10 mouse cellular contexts compared by ENCODE assay signal in genomic region chr9:107398968-107399367, GRCm38 (mm10). TPM values are rescaled to one million over a fixed set of nuclear protein-coding genes. Genes with fewer than 3 reads are reported as not detected.
DNase-seq lines count a peak whose midpoint lies in the region; ATAC-seq lines count a peak whose summit lies in the region.
"Had no signal": no experiment of that assay in that cellular context is flagged by ENCODE, and none has a peak within 500 bp of the region (broad histone marks: within the 10 kb centered on the region; RNA-seq: fewer than 3 reads in every experiment).

No protein-coding gene starts in this region.

- no peaks in the 10 kb centered on the region for H3K36me3 ChIP-seq in heart, embryonic 16.5 days (ENCODE audit: control insufficient read depth, insufficient read depth)
- H3K36me3 ChIP-seq in embryonic facial prominence, embryonic 12.5 days, result no peaks in the 10 kb centered on the region
- no peaks in the 10 kb centered on the region for H3K36me3 ChIP-seq in hindbrain, embryonic 10.5 days
- H3K36me3 ChIP-seq in midbrain, embryonic 13.5 days, result no peaks in the 10 kb centered on the region
- H3K36me3 ChIP-seq: liver, embryonic 13.5 days had no signal

- no peak overlapping the region for H3K4me3 ChIP-seq in heart, embryonic 16.5 days (ENCODE audit: low read length)
- H3K4me3 ChIP-seq in embryonic facial prominence, embryonic 12.5 days, result no peak overlapping the region
- H3K4me3 ChIP-seq in hindbrain, embryonic 10.5 days, result peak overlapping the region; percentile 74
- peak overlapping the region; percentile 89; the same call in 1 of the 2 replicates for H3K4me3 ChIP-seq in midbrain, embryonic 13.5 days (replicated peaks)

- H3K4me1 ChIP-seq in heart, embryonic 16.5 days (ENCODE audit: control insufficient read depth, insufficient read depth, low read length), result peaks cover 6% of the 10 kb centered on the region; the same call in 1 of the 2 replicates
- H3K4me1 ChIP-seq in embryonic facial prominence, embryonic 12.5 days, result peaks cover 9% of the 10 kb centered on the region; the same call in 1 of the 2 replicates
- peaks cover 46% of the 10 kb centered on the region for H3K4me1 ChIP-seq in hindbrain, embryonic 10.5 days (replicated peaks)
- H3K4me1 ChIP-seq in midbrain, embryonic 13.5 days (replicated peaks), result peaks cover 44% of the 10 kb centered on the region

- no peaks in the 10 kb centered on the region for H3K9me3 ChIP-seq in heart, embryonic 16.5 days (replicated peaks; ENCODE audit: control insufficient read depth, low read length)
- H3K9me3 ChIP-seq in embryonic facial prominence, embryonic 12.5 days, result no peaks in the 10 kb centered on the region
- no peaks in the 10 kb centered on the region for H3K9me3 ChIP-seq in hindbrain, embryonic 10.5 days
- H3K9me3 ChIP-seq in midbrain, embryonic 13.5 days, result no peaks in the 10 kb centered on the region
- H3K9me3 ChIP-seq: liver, embryonic 13.5 days had no signal

- 41% methylated on average over 11 of the region's 11 CpGs for WGBS in heart, embryonic 16.5 days
- WGBS in embryonic facial prominence, embryonic 12.5 days, result 20% methylated on average over 11 of the region's 11 CpGs
- WGBS in hindbrain, embryonic 10.5 days, result 25% methylated on average over 11 of the region's 11 CpGs
- WGBS in midbrain, embryonic 13.5 days, result 24% methylated on average over 11 of the region's 11 CpGs

- ATAC-seq in heart, embryonic 16.5 days (replicated peaks; ENCODE audit: extremely low read depth, insufficient read depth, low FRiP score), result no peak
- ATAC-seq in embryonic facial prominence, embryonic 12.5 days (ENCODE audit: insufficient number of reproducible peaks, insufficient read depth, low FRiP score, low TSS enrichment), result no peak
- ATAC-seq in midbrain, embryonic 13.5 days, result no peak
- ATAC-seq: activated CD4-positive, CD25-positive, alpha-beta regulatory T cell, adult 4 months had no signal

- peaks cover 64% of the 10 kb centered on the region for H3K27me3 ChIP-seq in heart, embryonic 16.5 days (ENCODE audit: control insufficient read depth, insufficient read depth, low read length)
- H3K27me3 ChIP-seq in embryonic facial prominence, embryonic 12.5 days, result peaks cover 77% of the 10 kb centered on the region
- H3K27me3 ChIP-seq in hindbrain, embryonic 10.5 days (ENCODE audit: insufficient read depth, poor library complexity, severe bottlenecking), result peaks cover 90% of the 10 kb centered on the region
- H3K27me3 ChIP-seq in midbrain, embryonic 13.5 days, result peaks cover 36% of the 10 kb centered on the region

- no peak for DNase-seq in heart, postnatal 4 days
- DNase-seq in hindbrain, embryonic 10.5 days (ENCODE audit: low spot score), result no peak
- DNase-seq in right cerebral cortex, postnatal 4 days, result no peak
- no peak for DNase-seq in left cerebral cortex, adult 11 months (ENCODE audit: low spot score)
- DNase-seq in layer of hippocampus, adult 9-11 months, result no peak
- DNase-seq: liver, embryonic 13.5 days had no signal

- no peak overlapping the region for H3K4me2 ChIP-seq in heart, embryonic 16.5 days (ENCODE audit: low read depth, low read length)
- peak overlapping the region; percentile 99 for H3K4me2 ChIP-seq in embryonic facial prominence, embryonic 12.5 days (replicated peaks)
- H3K4me2 ChIP-seq in midbrain, embryonic 13.5 days (replicated peaks), result peak overlapping the region; percentile 95

- H3K9ac ChIP-seq in heart, embryonic 16.5 days (ENCODE audit: low read length), result peak overlapping the region; percentile 76
- no peak overlapping the region for H3K9ac ChIP-seq in embryonic facial prominence, embryonic 12.5 days
- no peak overlapping the region; the same call in 1 of the 2 replicates for H3K9ac ChIP-seq in midbrain, embryonic 13.5 days (replicated peaks)
- H3K9ac ChIP-seq: liver, embryonic 13.5 days had no signal

- no peak overlapping the region for H3K27ac ChIP-seq in heart, embryonic 16.5 days (ENCODE audit: low read length)
- no peak overlapping the region for H3K27ac ChIP-seq in embryonic facial prominence, embryonic 12.5 days
- H3K27ac ChIP-seq in hindbrain, embryonic 10.5 days, result peak overlapping the region; percentile 89
- no peak overlapping the region for H3K27ac ChIP-seq in midbrain, embryonic 13.5 days
- H3K27ac ChIP-seq: liver, embryonic 13.5 days had no signal

RNA-seq across cellular contexts. Expression of gene Cacna2d2, which starts 0.4 kb away (rescaled TPM):
- polyA plus RNA-seq in heart, embryonic 16.5 days (2015; fragmentation: Nextera tagmentation; extraction: Ambion mirVana), result 2.2 and 2.6 TPM in 2 replicates
- 10 to 100 TPM; 21.2 to 23.1 TPM for total RNA-seq in heart, postnatal 4 days (2021)
- 1.1 and 1.2 TPM in 2 replicates for polyA plus RNA-seq in embryonic facial prominence, embryonic 12.5 days (2016; fragmentation: Nextera tagmentation; extraction: Ambion mirVana)
- 0.87 and 2.9 TPM in 2 replicates for polyA plus RNA-seq in hindbrain, embryonic 10.5 days (2016; fragmentation: Nextera tagmentation; extraction: Ambion mirVana)
- 5.9 and 7.1 TPM in 2 replicates for polyA plus RNA-seq in midbrain, embryonic 13.5 days (2015; fragmentation: Nextera tagmentation; extraction: Ambion mirVana)
- polyA plus RNA-seq: liver, embryonic 13.5 days had no signal

RNA-seq across cellular contexts. Expression of gene 6430571L13Rik, which starts 58.6 kb away (rescaled TPM):
- 1.2 and 1.5 TPM in 2 replicates for polyA plus RNA-seq in heart, embryonic 16.5 days (2015; fragmentation: Nextera tagmentation; extraction: Ambion mirVana)
- total RNA-seq in heart, postnatal 4 days (2021), result 1 to 10 TPM; 4.6 to 5.8 TPM
- 1.4 and 1.8 TPM in 2 replicates for polyA plus RNA-seq in embryonic facial prominence, embryonic 12.5 days (2016; fragmentation: Nextera tagmentation; extraction: Ambion mirVana)
- polyA plus RNA-seq in hindbrain, embryonic 10.5 days (2016; fragmentation: Nextera tagmentation; extraction: Ambion mirVana), result 1.4 and 2.6 TPM in 2 replicates
- 6.4 and 8.2 TPM in 2 replicates for polyA plus RNA-seq in midbrain, embryonic 13.5 days (2015; fragmentation: Nextera tagmentation; extraction: Ambion mirVana)

Comparison
In these comparisons a context has a peak if more than half of its experiments do, and no peak if none do; other contexts are left out.
1. H3K4me3 ChIP-seq: peak in hindbrain, embryonic 10.5 days (single experiment) and midbrain, embryonic 13.5 days (single experiment); none in heart, embryonic 16.5 days (single experiment) and embryonic facial prominence, embryonic 12.5 days (single experiment).